Mouse (Mus musculus): ENCODE measurements at regions not wholly inside any gene's neighbourhood (a gene's known extent, or its start where the extent isn't known, plus 50 kb on each side); places are given as distances from the start of the nearest gene placed in this dataset.

DNA sequence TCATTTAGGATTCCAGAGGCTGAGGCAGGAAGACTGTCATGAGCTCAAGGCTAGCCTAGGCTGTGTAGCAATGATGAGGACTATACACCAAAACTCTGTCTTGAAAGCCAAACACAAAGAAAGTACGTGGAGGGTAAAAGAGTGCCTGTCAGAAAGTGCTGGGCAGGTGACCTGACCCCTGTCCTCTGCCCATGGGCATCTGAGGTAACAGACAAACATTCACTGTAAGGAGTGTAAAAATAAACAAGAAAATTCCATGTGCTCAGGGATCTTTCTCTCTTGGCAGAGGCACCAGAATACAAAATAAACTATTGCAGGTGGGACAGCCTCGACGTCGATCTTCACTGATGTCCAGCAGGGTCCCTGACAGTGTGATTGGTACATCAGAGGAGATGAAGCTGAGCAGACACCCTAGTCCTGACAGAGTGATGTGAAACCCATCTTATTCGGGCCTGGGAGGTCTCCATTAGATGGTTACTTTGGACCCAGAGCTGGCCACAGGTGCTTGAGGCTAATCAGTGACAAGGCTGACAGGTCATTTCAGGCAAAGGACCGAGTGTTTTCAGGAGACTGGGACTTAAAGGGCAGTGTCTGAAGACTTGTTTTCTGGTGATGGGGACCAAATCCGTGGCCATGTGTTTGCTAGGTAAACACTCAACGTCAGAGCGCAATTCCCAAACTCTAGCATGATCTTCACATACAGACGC is 62.9 kb upstream of the Irf2bp2 start:
- 34% methylated on average over 10 of the region's 10 CpGs for WGBS
- TF ChIP-seq CTCF (IDR thresholded peaks at IDR 0.05; ENCODE audit: low read depth): no peak
- Histone ChIP-seq H3K9me3 (ENCODE audit: low read depth, low read length) (no peaks in the 10 kb centered on the region), H3K4me2 (no peak overlapping the region), H3K9ac (no peak overlapping the region), H3K4me1 (ENCODE audit: insufficient read depth) (peaks cover 25% of the 10 kb centered on the region), H3K27ac (ENCODE audit: low read depth) (no peak overlapping the region; the same call in 1 of the 2 replicates), H3K27me3 (ENCODE audit: insufficient read depth, low read length) (no peaks in the 10 kb centered on the region), H3K4me3 (ENCODE audit: low read depth, low read length) (no peak overlapping the region), H3K36me3 (ENCODE audit: insufficient read depth) (no peaks in the 10 kb centered on the region)
- ATAC-seq (ENCODE audit: insufficient read depth): no peak
- no peak for DNase-seq

DNA sequence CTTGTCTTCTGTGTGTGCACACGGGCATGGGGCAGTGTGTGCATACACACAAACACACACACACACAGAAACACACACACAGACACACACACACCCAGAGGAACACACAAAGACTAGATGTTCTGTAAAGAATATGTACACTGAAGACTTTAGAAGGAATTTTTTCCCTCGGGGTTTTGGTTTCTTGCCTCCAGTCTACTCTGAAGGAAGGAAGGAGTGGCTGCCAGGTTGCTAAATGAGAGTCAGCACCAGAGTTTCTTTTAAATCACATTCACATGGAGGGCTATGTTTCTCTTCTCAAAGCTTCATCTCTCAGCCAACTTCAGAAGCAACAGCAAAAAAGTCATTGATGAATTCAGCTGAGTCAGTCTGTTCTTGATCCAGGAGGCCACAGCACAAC is 61.8 kb upstream of the Irf2bp2 start:
- H3K4me2 ChIP-seq: no peak overlapping the region
- peaks cover 16% of the 10 kb centered on the region for H3K4me1 ChIP-seq (ENCODE audit: insufficient read depth)
- no peaks in the 10 kb centered on the region for H3K36me3 ChIP-seq (ENCODE audit: insufficient read depth)
- no peak overlapping the region for H3K9ac ChIP-seq
- WGBS: 29% methylated on average over 2 of the region's 2 CpGs
- ATAC-seq (ENCODE audit: insufficient read depth) (no peak), DNase-seq (no peak)
- no peak overlapping the region for H3K27ac ChIP-seq (ENCODE audit: low read depth)
- TF ChIP-seq CTCF (IDR thresholded peaks at IDR 0.05; ENCODE audit: low read depth): no peak
- no peaks in the 10 kb centered on the region for H3K9me3 ChIP-seq (ENCODE audit: low read depth, low read length)
- H3K4me3 ChIP-seq (ENCODE audit: low read depth, low read length): no peak overlapping the region
- H3K27me3 ChIP-seq (ENCODE audit: insufficient read depth, low read length): no peaks in the 10 kb centered on the region

DNA sequence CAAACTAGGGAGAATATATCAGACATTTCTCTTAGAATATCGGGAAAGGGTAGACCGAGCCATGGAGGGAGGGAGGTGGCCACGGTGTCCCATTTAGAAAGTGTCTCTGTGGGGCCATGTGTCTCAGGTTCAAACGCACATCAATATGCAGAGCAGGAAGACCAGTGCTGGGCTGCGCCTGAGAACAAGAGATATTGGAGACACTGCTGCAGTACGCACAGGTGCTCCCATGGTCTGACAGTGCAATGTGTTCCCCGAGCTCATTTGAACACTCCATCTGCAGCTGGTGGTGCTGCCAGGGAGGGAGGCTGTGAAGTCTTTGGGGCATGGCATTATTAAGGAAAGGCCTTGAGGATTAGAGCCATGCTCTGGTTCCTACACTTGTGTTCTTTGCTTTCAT is 60.6 kb upstream of the Irf2bp2 start:
- H3K9ac ChIP-seq: no peak overlapping the region
- H3K27ac ChIP-seq (ENCODE audit: low read depth): no peak overlapping the region
- peaks cover 4% of the 10 kb centered on the region for H3K4me1 ChIP-seq (ENCODE audit: insufficient read depth)
- DNase-seq (no peak), ATAC-seq (ENCODE audit: insufficient read depth) (no peak)
- H3K4me2 ChIP-seq: no peak overlapping the region
- WGBS: 83% methylated on average over 7 of the region's 7 CpGs
- H3K9me3 ChIP-seq (ENCODE audit: low read depth, low read length): no peaks in the 10 kb centered on the region
- no peak for TF ChIP-seq CTCF (IDR thresholded peaks at IDR 0.05; ENCODE audit: low read depth)
- no peak overlapping the region for H3K4me3 ChIP-seq (ENCODE audit: low read depth, low read length)
- H3K36me3 ChIP-seq (ENCODE audit: insufficient read depth): no peaks in the 10 kb centered on the region
- no peaks in the 10 kb centered on the region for H3K27me3 ChIP-seq (ENCODE audit: insufficient read depth, low read length)

DNA sequence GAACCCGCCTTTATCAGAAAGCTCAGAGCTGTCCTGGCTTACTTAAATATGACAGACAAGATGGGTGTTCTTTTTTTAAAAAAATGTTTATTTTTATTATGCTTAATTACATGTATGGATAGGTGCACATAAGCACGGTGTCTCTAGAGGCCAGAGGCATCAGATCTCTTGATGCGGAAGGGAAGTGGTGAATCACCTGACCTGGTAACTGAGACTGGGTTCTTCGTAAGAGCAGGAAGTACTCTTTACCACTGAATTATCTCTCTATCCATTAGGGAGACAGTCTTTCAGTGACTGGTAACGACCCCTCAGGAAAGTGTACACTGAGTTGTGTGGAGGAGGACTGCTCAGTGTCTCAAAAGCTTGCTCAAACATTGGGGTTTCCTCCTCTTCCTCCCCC is 58.4 kb upstream of the Irf2bp2 start:
- Histone ChIP-seq H3K4me3 (ENCODE audit: low read depth, low read length) (no peak overlapping the region), H3K27ac (ENCODE audit: low read depth) (no peak overlapping the region), H3K36me3 (ENCODE audit: insufficient read depth) (no peaks in the 10 kb centered on the region), H3K4me2 (no peak overlapping the region), H3K9ac (no peak overlapping the region), H3K4me1 (ENCODE audit: insufficient read depth) (0 out of 2 replicates have a peak, but pooled peaks cover 2% of the 10 kb centered on the region), H3K9me3 (ENCODE audit: low read depth, low read length) (no peaks in the 10 kb centered on the region), H3K27me3 (ENCODE audit: insufficient read depth, low read length) (no peaks in the 10 kb centered on the region)
- DNase-seq (no peak), ATAC-seq (ENCODE audit: insufficient read depth) (no peak)
- WGBS: 78% methylated on average over 5 of the region's 5 CpGs
- no peak for TF ChIP-seq CTCF (IDR thresholded peaks at IDR 0.05; ENCODE audit: low read depth)

DNA sequence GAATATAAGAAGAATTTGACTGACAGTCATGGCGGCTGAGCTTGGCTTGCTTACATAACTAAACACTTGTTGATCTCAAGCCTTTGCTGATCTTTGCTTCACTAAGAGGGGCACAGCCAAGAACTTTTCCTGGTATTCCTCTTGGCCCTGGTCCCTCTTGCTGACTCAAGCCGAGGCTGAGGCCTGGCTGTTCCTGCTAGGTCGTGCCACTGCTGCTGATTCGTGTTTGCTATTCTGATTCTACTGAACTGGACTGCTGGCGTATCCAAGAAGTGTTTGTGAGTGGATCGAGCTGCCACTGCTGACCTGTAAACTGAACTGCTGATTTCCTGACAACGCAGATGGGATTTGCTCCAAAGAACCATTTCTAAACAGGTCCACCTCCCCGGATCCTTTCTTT is 57.2 kb upstream of the Irf2bp2 start:
- Histone ChIP-seq H3K9ac (no peak overlapping the region), H3K4me3 (ENCODE audit: low read depth, low read length) (no peak overlapping the region), H3K4me1 (ENCODE audit: insufficient read depth) (no peaks in the 10 kb centered on the region), H3K4me2 (no peak overlapping the region), H3K27me3 (ENCODE audit: insufficient read depth, low read length) (no peaks in the 10 kb centered on the region), H3K27ac (ENCODE audit: low read depth) (no peak overlapping the region), H3K9me3 (ENCODE audit: low read depth, low read length) (no peaks in the 10 kb centered on the region), H3K36me3 (ENCODE audit: insufficient read depth) (no peaks in the 10 kb centered on the region)
- 0 out of 2 replicates have a peak, but pooled peaks have one; percentile 24 for ATAC-seq (ENCODE audit: insufficient read depth)
- peak; percentile 71 for DNase-seq
- WGBS: 48% methylated on average over 8 of the region's 8 CpGs
- TF ChIP-seq CTCF (IDR thresholded peaks at IDR 0.05; ENCODE audit: low read depth): no peak

DNA sequence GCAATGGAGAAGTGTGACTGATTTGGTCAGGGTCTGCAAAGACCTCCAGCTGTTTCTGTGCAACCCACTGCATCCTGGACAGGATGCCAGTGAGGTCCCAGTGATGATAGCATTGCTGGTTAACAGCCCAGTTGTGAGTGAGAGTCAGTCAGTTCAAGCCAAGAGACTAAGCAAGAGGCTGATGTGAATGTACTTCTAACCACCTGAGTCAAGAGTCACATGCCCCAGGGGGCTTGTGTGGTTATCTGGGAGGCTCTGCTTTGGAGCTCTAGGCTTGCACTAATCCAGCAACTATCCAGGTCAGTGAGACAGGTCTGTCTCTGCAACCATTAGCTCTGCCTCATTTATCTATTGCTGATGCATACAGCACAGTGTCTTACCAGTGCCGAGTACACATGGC is 55.5 kb upstream of the Irf2bp2 start:
- Histone ChIP-seq H3K27me3 (ENCODE audit: insufficient read depth, low read length) (no peaks in the 10 kb centered on the region), H3K27ac (ENCODE audit: low read depth) (no peak overlapping the region), H3K4me2 (no peak overlapping the region), H3K36me3 (ENCODE audit: insufficient read depth) (no peaks in the 10 kb centered on the region), H3K4me1 (ENCODE audit: insufficient read depth) (no peaks in the 10 kb centered on the region), H3K9me3 (ENCODE audit: low read depth, low read length) (no peaks in the 10 kb centered on the region), H3K4me3 (ENCODE audit: low read depth, low read length) (no peak overlapping the region), H3K9ac (no peak overlapping the region)
- no peak for TF ChIP-seq CTCF (IDR thresholded peaks at IDR 0.05; ENCODE audit: low read depth)
- DNase-seq (no peak), ATAC-seq (ENCODE audit: insufficient read depth) (no peak)
- 89% methylated on average over 1 of the region's 1 CpGs for WGBS

DNA sequence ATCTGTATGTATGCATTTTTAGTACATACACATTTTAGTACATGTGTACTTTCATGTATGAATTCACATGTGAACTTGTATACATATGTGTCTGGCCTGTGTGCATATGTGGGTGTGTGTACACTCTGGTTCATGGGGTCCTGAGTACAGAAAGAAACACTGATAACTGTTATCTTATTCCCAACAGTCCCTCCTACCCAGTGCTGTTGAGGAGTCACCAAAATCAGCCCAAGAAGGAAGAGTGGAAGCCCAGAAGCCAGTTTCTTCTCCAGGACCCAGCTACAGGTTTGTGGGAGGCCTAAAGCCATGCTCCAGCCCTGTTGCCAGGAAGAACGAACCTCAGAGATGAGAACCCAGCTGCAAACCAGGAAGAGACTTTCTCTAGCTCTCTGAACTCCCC is 53.6 kb upstream of the Irf2bp2 start:
- no peaks in the 10 kb centered on the region for H3K27me3 ChIP-seq (ENCODE audit: insufficient read depth, low read length)
- H3K9me3 ChIP-seq (ENCODE audit: low read depth, low read length): no peaks in the 10 kb centered on the region
- no peak overlapping the region for H3K4me3 ChIP-seq (ENCODE audit: low read depth, low read length)
- H3K4me2 ChIP-seq: no peak overlapping the region
- no peak for DNase-seq
- no peaks in the 10 kb centered on the region for H3K4me1 ChIP-seq (ENCODE audit: insufficient read depth)
- no peaks in the 10 kb centered on the region for H3K36me3 ChIP-seq (ENCODE audit: insufficient read depth)
- TF ChIP-seq CTCF (IDR thresholded peaks at IDR 0.05; ENCODE audit: low read depth): no peak
- 50% methylated on average over 1 of the region's 1 CpGs for WGBS
- H3K9ac ChIP-seq: no peak overlapping the region
- no peak for ATAC-seq (ENCODE audit: insufficient read depth)
- H3K27ac ChIP-seq (ENCODE audit: low read depth): no peak overlapping the region
